Mouse (Mus musculus) liver, adult 2 months (tissue): Measurements from ENCODE around the gene Arhgap27. TPM values are rescaled to one million over a fixed set of nuclear protein-coding genes. Genes with fewer than 3 reads are reported as not detected.
A peak's percentile ranks its signal among the peaks of the same experiment; 100 is the strongest.

Experiments
- DNase-seq: peaks from one replicate; pipeline ENCODE4 v3.0.0-alpha.2; 2011; ENCODE audit warnings: low read depth, low spot score; ENCODE audit errors: extremely low read depth
- H3K27ac ChIP-seq: fragments of 200-500 bp; replicated peaks from 2 replicates; pipeline ENCODE4 v1.5.1; 2012; ENCODE audit warnings: low read depth, mild to moderate bottlenecking, control low read depth, inconsistent platforms, low read length; ENCODE audit not compliant: insufficient read depth
- H3K27me3 ChIP-seq: fragments of 200-500 bp; 2 replicates; pipeline ENCODE4 v1.6.1; 2012; ENCODE audit warnings: mild to moderate bottlenecking, moderate library complexity, low read length, inconsistent platforms; ENCODE audit not compliant: control insufficient read depth, insufficient read depth
- H3K36me3 ChIP-seq: fragments of 200-500 bp; 2 replicates; pipeline ENCODE4 v1.6.1; 2012; ENCODE audit warnings: low read length, inconsistent platforms; ENCODE audit not compliant: control insufficient read depth, insufficient read depth
- H3K4me1 ChIP-seq: fragments of 200-500 bp; 2 replicates; pipeline ENCODE4 v1.6.1; 2011; ENCODE audit warnings: low read length; ENCODE audit not compliant: control insufficient read depth, insufficient read depth
- H3K4me3 ChIP-seq: fragments of 200-500 bp; 2 replicates; pipeline ENCODE4 v1.5.1; 2011; ENCODE audit warnings: low read depth, mild to moderate bottlenecking, control low read depth, low read length, moderate library complexity; ENCODE audit not compliant: insufficient read depth
- H3K79me2 ChIP-seq: fragments of 200-500 bp; 2 replicates; pipeline ENCODE4 v1.6.1; 2012; ENCODE audit warnings: inconsistent platforms, mild to moderate bottlenecking, low read length, moderate library complexity; ENCODE audit not compliant: control insufficient read depth, insufficient read depth
- H3K9ac ChIP-seq: fragments of 200-500 bp; 2 replicates; pipeline ENCODE4 v1.6.1; 2012; ENCODE audit warnings: low read depth, mild to moderate bottlenecking, control low read depth, inconsistent platforms, low read length
- CTCF ChIP-seq: fragments of 200-500 bp; IDR thresholded peaks from 2 replicates; pipeline ENCODE4 v1.5.1; 2011; ENCODE audit warnings: low read depth, low read length, control low read depth
- POLR2A ChIP-seq: fragments of 200-500 bp; IDR thresholded peaks from 2 replicates; pipeline ENCODE4 v1.6.1; 2011; ENCODE audit warnings: low read length, control low read depth; ENCODE audit not compliant: insufficient read depth; ENCODE audit errors: extremely low read depth
- WGBS: fragments of 180-500 bp; shearing (Covaris S2); methylation state at CpG from one replicate; pipeline ENCODE4 v1.1.7; 2018; 5-methylcytosine and 5-hydroxymethylcytosine counted together
- polyA plus RNA-seq: library from polyadenylated mRNA; depleted of rRNA; stranded (reverse); fragments of >200 nt; gene quantifications from 2 replicates; pipeline ENCODE4 v1.2.3, GENCODE M21; 2012
- total RNA-seq: library from RNA; depleted of rRNA; stranded (reverse); fragments of >200 nt; gene quantifications from 2 replicates; pipeline ENCODE4 v1.2.3, GENCODE M21; 2014

Arhgap27 gene
- total and polyA plus RNA-seq, 2 experiments, result 0.55 to 3.0 TPM

DNA sequence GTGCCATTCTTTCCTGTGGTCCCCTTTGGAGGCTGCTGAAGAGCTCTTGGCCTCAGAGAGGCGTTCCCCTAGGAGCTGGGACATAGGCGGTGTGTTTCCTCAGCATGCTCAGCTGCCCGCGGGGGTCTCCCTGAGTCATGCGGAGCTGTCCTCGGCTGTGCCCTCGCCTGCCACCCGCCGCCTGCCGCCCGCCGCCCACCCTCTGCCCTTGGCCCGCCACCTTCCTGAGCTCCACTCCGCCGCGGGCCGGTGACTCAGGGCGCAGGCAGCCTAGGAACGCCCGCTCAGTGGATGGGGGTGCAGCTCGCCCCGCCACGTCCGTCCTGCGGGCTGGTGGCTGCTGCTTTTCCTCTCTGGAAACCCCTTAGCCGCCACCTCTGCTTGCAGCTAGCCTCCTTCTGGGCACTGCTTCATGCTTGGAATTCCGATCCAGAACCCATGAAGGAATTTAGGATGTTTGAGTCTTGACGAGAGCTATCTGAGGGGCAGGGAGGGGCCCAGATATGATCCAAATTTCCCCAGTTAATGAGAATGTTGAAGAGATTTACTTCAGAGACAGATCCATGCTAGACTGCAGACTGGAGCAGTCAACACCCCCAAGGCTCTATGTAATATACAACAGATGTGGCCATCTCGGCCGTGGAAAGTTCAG lies 51.4 kb downstream of the Arhgap27 start:
- no peak for DNase-seq
- Histone ChIP-seq H3K27me3 (no peaks in the 10 kb centered on the region), H3K79me2 (no peaks in the 10 kb centered on the region), H3K9ac (peak overlapping the region; percentile 55), H3K27ac (0 out of 2 replicates have a peak overlapping the region, but pooled peaks have one; percentile 32), H3K4me1 (no peaks in the 10 kb centered on the region), H3K36me3 (no peaks in the 10 kb centered on the region), H3K4me3 (peak overlapping the region; percentile 25)
- WGBS, result 18% methylated on average over 28 of the region's 30 CpGs
- TF ChIP-seq CTCF (no peak), POLR2A (no peak)

DNA sequence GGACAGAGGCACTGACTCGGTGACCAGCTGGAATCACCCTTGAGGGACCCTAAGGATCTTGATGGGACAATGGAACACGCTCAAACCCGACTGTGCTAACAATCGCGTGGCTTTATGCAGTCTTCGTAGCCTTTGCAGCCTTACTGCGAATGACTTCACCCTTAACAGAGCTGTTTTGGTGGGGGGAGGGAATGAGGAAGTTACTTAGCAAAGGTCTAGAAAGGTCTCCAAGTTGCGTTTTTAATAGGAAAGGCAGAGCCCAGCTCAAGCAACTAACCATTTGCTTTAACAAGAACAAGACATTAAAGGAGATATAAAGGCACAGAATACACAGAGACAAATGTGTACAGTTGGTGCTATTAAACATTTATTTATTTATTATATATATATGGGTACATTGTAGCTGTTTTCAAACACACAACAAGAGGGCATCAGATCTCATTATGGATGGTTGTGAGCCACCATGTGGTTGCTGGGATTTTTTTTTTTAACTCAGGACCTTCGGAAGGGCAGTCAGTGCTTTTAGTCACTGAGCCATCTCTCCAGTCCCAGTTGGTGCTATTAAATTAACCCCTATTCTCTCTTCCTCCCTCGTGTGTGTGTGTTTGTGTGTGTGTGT lies 53.4 kb downstream of the Arhgap27 start:
- Histone ChIP-seq H3K27me3 (no peaks in the 10 kb centered on the region), H3K4me1 (no peaks in the 10 kb centered on the region), H3K36me3 (no peaks in the 10 kb centered on the region), H3K79me2 (no peaks in the 10 kb centered on the region), H3K9ac (no peak overlapping the region), H3K27ac (no peak overlapping the region), H3K4me3 (no peak overlapping the region)
- 73% methylated on average over 10 of the region's 10 CpGs for WGBS
- DNase-seq, result no peak
- TF ChIP-seq CTCF (no peak), POLR2A (no peak)

- Histone ChIP-seq H3K36me3 (no peaks in the 10 kb centered on the region), H3K4me1 (no peaks in the 10 kb centered on the region), H3K79me2 (no peaks in the 10 kb centered on the region), H3K27ac (no peak overlapping the region), H3K27me3 (no peaks in the 10 kb centered on the region), H3K4me3 (no peak overlapping the region), H3K9ac (no peak overlapping the region)
- 43% methylated on average over 8 of the region's 8 CpGs for WGBS
- peak; percentile 31 for DNase-seq
- TF ChIP-seq POLR2A, result no peak
- no peak for TF ChIP-seq CTCF
These were observed 55.6 kb downstream of the Arhgap27 start for GRCm38 (mm10) chr11:103307910-103308309.

DNA sequence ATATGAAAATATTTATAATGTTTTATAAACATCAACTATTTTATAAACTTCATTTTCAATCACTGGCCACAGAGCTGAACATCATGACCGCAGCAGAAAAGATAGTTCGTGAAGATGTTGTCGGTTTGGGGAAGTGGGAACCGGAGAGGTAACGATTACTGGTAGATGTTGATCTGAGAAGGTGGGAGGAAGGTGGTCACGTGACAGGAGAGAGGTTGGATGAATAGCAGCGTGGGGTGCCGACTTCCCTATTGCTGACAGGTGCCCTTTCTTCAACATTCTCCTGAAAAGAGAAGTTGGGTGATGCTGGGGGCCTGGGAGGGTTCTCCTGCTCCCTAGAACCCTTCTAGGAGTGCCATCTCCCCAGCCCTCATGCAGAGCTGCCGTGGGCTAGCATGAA lies 59.0 kb downstream of the Arhgap27 start:
- Histone ChIP-seq H3K27me3 (no peaks in the 10 kb centered on the region), H3K9ac (no peak overlapping the region), H3K4me3 (no peak overlapping the region), H3K79me2 (no peaks in the 10 kb centered on the region), H3K4me1 (no peaks in the 10 kb centered on the region), H3K36me3 (no peaks in the 10 kb centered on the region), H3K27ac (no peak overlapping the region)
- WGBS, result 83% methylated on average over 9 of the region's 9 CpGs
- DNase-seq, result no peak
- TF ChIP-seq POLR2A, result no peak
- no peak for TF ChIP-seq CTCF

GRCm38 (mm10) chr11:103294772-103295171 lies 68.7 kb downstream of the Arhgap27 start:
- no peak for DNase-seq
- H3K9ac ChIP-seq, result no peak overlapping the region
- TF ChIP-seq POLR2A (no peak), CTCF (no peak)
- no peak overlapping the region for H3K4me3 ChIP-seq
- H3K27ac ChIP-seq, result no peak overlapping the region
- no peaks in the 10 kb centered on the region for H3K79me2 ChIP-seq
- 92% methylated on average over 7 of the region's 7 CpGs for WGBS
- H3K4me1 ChIP-seq, result peaks cover 4% of the 10 kb centered on the region; the same call in 1 of the 2 replicates
- no peaks in the 10 kb centered on the region for H3K36me3 ChIP-seq
- H3K27me3 ChIP-seq, result no peaks in the 10 kb centered on the region

DNA sequence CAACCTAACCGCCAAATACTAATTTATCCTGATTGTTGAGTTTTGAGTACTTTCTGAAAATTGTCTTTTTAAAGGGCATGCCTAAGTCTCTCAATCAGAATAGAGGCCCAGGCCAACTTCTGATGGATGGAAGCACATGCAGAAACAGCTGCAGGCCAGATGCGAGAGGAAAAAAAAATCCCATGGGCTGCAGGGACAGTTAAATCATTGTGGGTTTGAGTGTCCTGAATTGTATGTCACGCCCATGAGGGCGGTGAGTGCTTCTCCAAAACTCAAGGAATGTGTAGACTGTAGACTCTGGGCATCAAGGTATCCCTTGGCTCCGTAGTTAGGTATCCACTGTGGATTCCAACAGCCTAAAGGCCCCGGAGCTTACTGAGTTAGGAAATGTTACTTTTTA lies 69.4 kb downstream of the Arhgap27 start:
- H3K9ac ChIP-seq, result no peak overlapping the region
- H3K4me3 ChIP-seq, result no peak overlapping the region
- 94% methylated on average over 6 of the region's 6 CpGs for WGBS
- no peaks in the 10 kb centered on the region for H3K79me2 ChIP-seq
- TF ChIP-seq POLR2A (no peak), CTCF (no peak)
- H3K27me3 ChIP-seq, result no peaks in the 10 kb centered on the region
- DNase-seq, result no peak
- H3K27ac ChIP-seq, result no peak overlapping the region
- H3K4me1 ChIP-seq, result peaks cover 4% of the 10 kb centered on the region; the same call in 1 of the 2 replicates
- no peaks in the 10 kb centered on the region for H3K36me3 ChIP-seq
